Mouse (Mus musculus): ENCODE results near the gene Hnrnpc. TPM values are rescaled to one million over a fixed set of nuclear protein-coding genes. Genes with fewer than 3 reads are reported as not detected.
A peak's percentile ranks its signal among the peaks of the same experiment; 100 is the strongest.

Hnrnpc gene
- 586 and 599 TPM in 2 replicates for polyA plus RNA-seq (2014; fragmentation: Nextera tagmentation; extraction: Ambion mirVana)

DNA sequence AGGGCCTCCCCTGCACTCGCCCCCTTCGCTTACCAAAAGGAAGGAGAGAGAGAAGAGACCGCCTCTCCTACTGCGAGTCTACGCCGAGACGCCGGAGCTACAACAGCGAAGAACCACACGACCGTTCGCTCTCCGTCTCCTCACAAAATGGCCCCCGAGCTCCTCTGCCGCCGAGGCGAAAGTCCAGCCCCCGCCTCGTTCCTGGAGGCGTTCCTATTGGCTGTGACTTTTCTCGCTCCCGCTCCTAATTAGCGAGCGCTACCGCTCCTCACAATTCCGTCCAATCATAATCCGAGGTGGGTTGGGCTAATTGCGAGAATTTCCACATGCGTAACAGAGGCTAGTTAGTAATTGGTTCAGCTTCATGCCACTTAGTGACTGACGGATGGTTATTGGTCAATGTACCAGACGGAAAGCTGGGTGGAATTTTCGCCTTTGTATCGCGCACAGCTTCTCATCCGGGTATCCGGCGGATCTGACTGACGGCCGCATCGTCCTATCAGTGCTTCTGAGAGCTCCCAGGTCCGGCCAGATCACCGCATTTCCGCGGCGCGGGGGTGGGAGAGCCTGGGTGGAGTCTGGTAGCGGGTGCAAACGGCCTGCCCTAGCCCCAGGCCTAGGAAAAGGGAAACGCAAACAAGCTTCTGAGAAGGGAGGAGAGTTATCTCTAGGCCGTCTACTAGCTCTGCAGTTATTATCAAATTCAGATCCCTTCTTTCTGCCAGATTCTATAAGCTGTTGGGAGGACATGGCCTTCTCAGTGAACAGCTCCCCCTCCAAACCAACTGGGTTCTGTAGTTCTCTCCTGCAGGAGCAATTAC, at the start of gene Hnrnpc:
Hnrnpc (minus strand) TSS at position 173 of the 821 bp plus-strand sequence.
- Histone ChIP-seq H3K27me3 (ENCODE audit: control insufficient read depth, insufficient read depth, low read length) (no peaks in the 10 kb centered on the region), H3K9ac (replicated peaks; ENCODE audit: low read depth, low read length) (peak within 1 kb of the TSS; percentile 99), H3K36me3 (ENCODE audit: control insufficient read depth, insufficient read depth, low read length) (peaks cover 8% of the 10 kb centered on the region; the same call in 1 of the 2 replicates), H3K27ac (ENCODE audit: low read length) (peak within 1 kb of the TSS; percentile 96), H3K4me2 (replicated peaks; ENCODE audit: low read depth, low read length) (peak within 1 kb of the TSS; percentile 76), H3K4me1 (ENCODE audit: control insufficient read depth, insufficient read depth, low read length) (peaks cover 20% of the 10 kb centered on the region; the same call in 1 of the 2 replicates), H3K4me3 (ENCODE audit: low read depth, low read length) (peak within 1 kb of the TSS; percentile 99), H3K9me3 (ENCODE audit: control insufficient read depth, low read depth, low read length) (no peaks in the 10 kb centered on the region)
- WGBS = under 1% methylated on average over 50 of the region's 50 CpGs
- peak; percentile 98 for ATAC-seq (ENCODE audit: insufficient number of reproducible peaks, insufficient read depth, low FRiP score, low read depth)

DNA sequence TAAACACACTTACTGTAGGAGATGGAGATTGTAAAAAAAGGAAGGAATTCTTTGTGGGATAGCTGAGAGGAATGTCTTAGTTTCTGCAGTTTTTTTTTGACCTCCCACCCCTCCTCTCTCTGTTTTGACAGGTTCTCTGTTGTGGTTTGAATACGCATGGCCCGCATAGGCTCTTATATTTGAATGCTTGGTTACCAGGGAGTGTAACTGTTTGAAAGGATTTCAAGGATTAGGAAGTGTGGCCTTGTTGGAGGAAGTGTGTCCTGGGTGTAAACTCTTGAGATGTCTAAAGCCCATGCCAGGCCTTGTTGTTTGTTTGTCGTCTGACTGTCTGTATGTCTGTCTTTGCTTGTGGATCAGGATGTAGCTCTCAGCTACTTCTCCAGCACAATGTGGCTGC, 48.8 kb upstream of the Hnrnpc start:
- no peak overlapping the region for H3K9ac ChIP-seq (replicated peaks; ENCODE audit: low read depth, low read length)
- 58% methylated on average over 3 of the region's 3 CpGs for WGBS
- ATAC-seq (ENCODE audit: insufficient number of reproducible peaks, insufficient read depth, low FRiP score, low read depth) = no peak
- no peaks in the 10 kb centered on the region for H3K27me3 ChIP-seq (ENCODE audit: control insufficient read depth, insufficient read depth, low read length)
- no peaks in the 10 kb centered on the region for H3K36me3 ChIP-seq (ENCODE audit: control insufficient read depth, insufficient read depth, low read length)
- H3K4me2 ChIP-seq (replicated peaks; ENCODE audit: low read depth, low read length) = no peak overlapping the region
- H3K27ac ChIP-seq (ENCODE audit: low read length) = no peak overlapping the region
- no peak overlapping the region for H3K4me3 ChIP-seq (ENCODE audit: low read depth, low read length)
- no peaks in the 10 kb centered on the region for H3K4me1 ChIP-seq (ENCODE audit: control insufficient read depth, insufficient read depth, low read length)
- no peaks in the 10 kb centered on the region for H3K9me3 ChIP-seq (ENCODE audit: control insufficient read depth, low read depth, low read length)

DNA sequence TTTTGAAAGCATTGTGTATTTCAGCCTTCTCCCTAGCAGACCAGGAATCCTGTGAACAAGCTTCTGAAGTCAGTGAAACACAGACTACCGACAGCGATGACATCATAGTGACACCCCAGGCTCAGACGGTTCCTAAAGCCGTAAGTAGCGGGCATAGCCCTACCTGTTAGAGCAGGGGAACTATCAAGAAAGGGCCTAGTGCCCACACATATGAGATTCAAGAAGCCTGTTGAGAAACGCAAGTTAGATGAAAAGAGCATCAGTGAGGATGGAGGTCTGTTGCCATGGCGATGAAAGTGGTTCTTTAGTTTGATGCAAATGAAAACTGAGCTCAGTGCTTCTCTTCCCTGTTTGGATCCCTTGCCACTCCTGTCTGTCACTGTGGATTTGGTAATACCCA, 48.4 kb upstream of the Hnrnpc start:
- 39% methylated on average over 7 of the region's 7 CpGs for WGBS
- no peaks in the 10 kb centered on the region for H3K9me3 ChIP-seq (ENCODE audit: control insufficient read depth, low read depth, low read length)
- no peak for ATAC-seq (ENCODE audit: insufficient number of reproducible peaks, insufficient read depth, low FRiP score, low read depth)
- no peak overlapping the region for H3K4me2 ChIP-seq (replicated peaks; ENCODE audit: low read depth, low read length)
- H3K27ac ChIP-seq (ENCODE audit: low read length) = no peak overlapping the region
- H3K9ac ChIP-seq (replicated peaks; ENCODE audit: low read depth, low read length) = no peak overlapping the region
- no peaks in the 10 kb centered on the region for H3K36me3 ChIP-seq (ENCODE audit: control insufficient read depth, insufficient read depth, low read length)
- H3K4me3 ChIP-seq (ENCODE audit: low read depth, low read length) = no peak overlapping the region
- no peaks in the 10 kb centered on the region for H3K27me3 ChIP-seq (ENCODE audit: control insufficient read depth, insufficient read depth, low read length)
- no peaks in the 10 kb centered on the region for H3K4me1 ChIP-seq (ENCODE audit: control insufficient read depth, insufficient read depth, low read length)

DNA sequence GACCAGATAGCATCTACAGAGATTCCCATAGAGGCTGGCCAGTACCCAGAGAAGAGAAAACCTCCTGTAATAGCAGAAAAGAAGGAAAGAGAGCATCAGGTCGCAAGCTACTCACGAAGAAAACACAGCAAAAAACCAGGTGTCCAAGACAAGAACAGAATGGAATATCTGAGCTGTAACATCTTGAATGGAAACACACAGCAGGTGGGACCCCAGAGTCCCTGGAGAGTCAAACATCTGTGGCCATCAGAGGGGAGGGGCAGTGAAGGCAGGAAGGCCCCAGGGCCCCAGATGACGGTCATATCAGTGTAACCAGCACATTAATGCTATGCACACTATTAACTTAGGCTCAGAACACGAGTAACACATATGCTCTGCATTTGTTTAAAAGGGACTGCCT, 46.1 kb upstream of the Hnrnpc start:
- no peaks in the 10 kb centered on the region for H3K4me1 ChIP-seq (ENCODE audit: control insufficient read depth, insufficient read depth, low read length)
- no peaks in the 10 kb centered on the region for H3K9me3 ChIP-seq (ENCODE audit: control insufficient read depth, low read depth, low read length)
- 62% methylated on average over 4 of the region's 4 CpGs for WGBS
- H3K27ac ChIP-seq (ENCODE audit: low read length) = no peak overlapping the region
- H3K4me2 ChIP-seq (replicated peaks; ENCODE audit: low read depth, low read length) = no peak overlapping the region
- H3K36me3 ChIP-seq (ENCODE audit: control insufficient read depth, insufficient read depth, low read length) = no peaks in the 10 kb centered on the region
- H3K4me3 ChIP-seq (ENCODE audit: low read depth, low read length) = no peak overlapping the region
- no peaks in the 10 kb centered on the region for H3K27me3 ChIP-seq (ENCODE audit: control insufficient read depth, insufficient read depth, low read length)
- ATAC-seq (ENCODE audit: insufficient number of reproducible peaks, insufficient read depth, low FRiP score, low read depth) = no peak
- no peak overlapping the region for H3K9ac ChIP-seq (replicated peaks; ENCODE audit: low read depth, low read length)

DNA sequence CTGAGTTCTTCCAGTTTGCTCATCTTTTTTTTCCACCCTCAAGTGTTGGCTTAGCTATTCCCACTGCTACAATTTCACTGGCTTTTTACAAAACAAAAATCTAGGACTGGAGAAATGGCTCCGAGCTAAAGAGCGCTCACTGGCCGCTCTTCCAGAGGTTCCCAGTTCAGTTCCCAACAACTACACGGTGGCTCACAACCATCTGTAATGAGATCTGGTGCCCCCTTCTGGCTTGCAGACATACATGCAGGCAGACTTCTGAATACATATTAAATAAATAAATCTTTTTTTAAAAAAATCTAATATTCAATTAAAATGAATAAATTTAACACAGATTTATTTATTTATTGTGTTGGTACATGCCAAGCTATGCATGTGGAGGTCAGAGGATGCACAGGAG, 42.7 kb upstream of the Hnrnpc start:
- WGBS = 69% methylated on average over 4 of the region's 4 CpGs
- no peak overlapping the region for H3K9ac ChIP-seq (replicated peaks; ENCODE audit: low read depth, low read length)
- H3K4me2 ChIP-seq (replicated peaks; ENCODE audit: low read depth, low read length) = no peak overlapping the region
- no peaks in the 10 kb centered on the region for H3K36me3 ChIP-seq (ENCODE audit: control insufficient read depth, insufficient read depth, low read length)
- no peak overlapping the region for H3K4me3 ChIP-seq (ENCODE audit: low read depth, low read length)
- H3K9me3 ChIP-seq (ENCODE audit: control insufficient read depth, low read depth, low read length) = no peaks in the 10 kb centered on the region
- H3K4me1 ChIP-seq (ENCODE audit: control insufficient read depth, insufficient read depth, low read length) = no peaks in the 10 kb centered on the region
- no peak for ATAC-seq (ENCODE audit: insufficient number of reproducible peaks, insufficient read depth, low FRiP score, low read depth)
- H3K27me3 ChIP-seq (ENCODE audit: control insufficient read depth, insufficient read depth, low read length) = no peaks in the 10 kb centered on the region
- no peak overlapping the region for H3K27ac ChIP-seq (ENCODE audit: low read length)

DNA sequence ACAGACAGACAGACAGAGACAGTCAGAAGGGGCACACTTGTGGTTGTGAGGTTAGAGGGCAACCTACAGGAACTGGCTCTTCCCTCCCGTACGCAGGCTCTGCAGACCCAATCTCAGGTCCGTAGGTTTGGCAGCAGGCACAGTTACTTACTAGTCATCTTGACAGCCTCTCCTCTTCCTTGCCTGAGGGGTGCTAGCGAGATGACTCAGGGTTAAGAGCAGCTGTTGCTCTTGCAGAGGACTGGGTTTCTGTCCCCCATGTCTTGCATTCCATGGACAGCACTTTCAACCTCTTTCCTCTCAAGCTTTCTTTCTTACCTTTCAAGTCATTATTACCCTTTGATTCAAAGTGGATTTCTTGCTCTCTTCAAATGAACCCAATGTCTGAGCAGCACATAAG, 40.3 kb upstream of the Hnrnpc start:
- Histone ChIP-seq H3K9ac (replicated peaks; ENCODE audit: low read depth, low read length) (no peak overlapping the region), H3K27ac (ENCODE audit: low read length) (no peak overlapping the region), H3K4me1 (ENCODE audit: control insufficient read depth, insufficient read depth, low read length) (no peaks in the 10 kb centered on the region), H3K36me3 (ENCODE audit: control insufficient read depth, insufficient read depth, low read length) (no peaks in the 10 kb centered on the region), H3K4me3 (ENCODE audit: low read depth, low read length) (no peak overlapping the region), H3K9me3 (ENCODE audit: control insufficient read depth, low read depth, low read length) (no peaks in the 10 kb centered on the region), H3K27me3 (ENCODE audit: control insufficient read depth, insufficient read depth, low read length) (no peaks in the 10 kb centered on the region), H3K4me2 (replicated peaks; ENCODE audit: low read depth, low read length) (no peak overlapping the region)
- ATAC-seq (ENCODE audit: insufficient number of reproducible peaks, insufficient read depth, low FRiP score, low read depth) = no peak
- 78% methylated on average over 4 of the region's 4 CpGs for WGBS

DNA sequence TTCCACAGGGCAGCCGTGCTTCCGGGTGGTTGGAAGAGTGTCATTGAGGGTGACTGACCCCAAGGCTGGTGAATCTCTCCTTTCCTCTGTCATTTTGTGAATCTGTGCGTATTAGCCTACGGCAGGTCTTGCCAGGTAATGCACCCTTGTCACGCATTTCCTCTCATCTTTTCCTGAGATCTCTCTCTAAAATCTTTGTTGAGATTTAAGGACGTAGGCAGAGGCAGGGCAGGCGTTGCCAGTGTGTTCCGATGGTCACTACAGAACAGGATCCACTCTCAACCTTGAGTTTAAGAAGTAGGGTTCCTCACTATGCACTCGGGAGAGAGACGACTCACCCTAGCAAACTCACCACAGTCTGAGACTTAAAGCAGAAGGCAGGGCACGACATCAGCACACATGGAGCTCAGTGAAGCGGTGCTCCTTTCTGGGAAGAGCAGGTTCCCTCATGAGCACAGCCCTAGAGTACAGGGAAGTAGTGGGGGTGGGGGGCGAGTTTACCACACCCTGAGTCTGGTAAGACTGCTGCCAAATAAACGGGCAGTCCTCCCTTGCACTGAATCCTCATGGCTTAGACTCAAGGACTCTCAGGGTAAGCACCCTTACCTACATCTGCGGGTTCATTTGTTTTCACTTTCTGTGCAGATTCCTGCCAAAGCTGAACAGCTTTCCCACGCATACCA, 37.8 kb upstream of the Hnrnpc start:
- Histone ChIP-seq H3K27me3 (ENCODE audit: control insufficient read depth, insufficient read depth, low read length) (no peaks in the 10 kb centered on the region), H3K4me3 (ENCODE audit: low read depth, low read length) (no peak overlapping the region), H3K27ac (ENCODE audit: low read length) (no peak overlapping the region), H3K36me3 (ENCODE audit: control insufficient read depth, insufficient read depth, low read length) (no peaks in the 10 kb centered on the region), H3K4me1 (ENCODE audit: control insufficient read depth, insufficient read depth, low read length) (no peaks in the 10 kb centered on the region), H3K9ac (replicated peaks; ENCODE audit: low read depth, low read length) (no peak overlapping the region), H3K4me2 (replicated peaks; ENCODE audit: low read depth, low read length) (peak overlapping the region; percentile 25; the same call in 1 of the 2 replicates), H3K9me3 (ENCODE audit: control insufficient read depth, low read depth, low read length) (no peaks in the 10 kb centered on the region)
- WGBS = 66% methylated on average over 16 of the region's 16 CpGs
- ATAC-seq (ENCODE audit: insufficient number of reproducible peaks, insufficient read depth, low FRiP score, low read depth) = no peak

DNA sequence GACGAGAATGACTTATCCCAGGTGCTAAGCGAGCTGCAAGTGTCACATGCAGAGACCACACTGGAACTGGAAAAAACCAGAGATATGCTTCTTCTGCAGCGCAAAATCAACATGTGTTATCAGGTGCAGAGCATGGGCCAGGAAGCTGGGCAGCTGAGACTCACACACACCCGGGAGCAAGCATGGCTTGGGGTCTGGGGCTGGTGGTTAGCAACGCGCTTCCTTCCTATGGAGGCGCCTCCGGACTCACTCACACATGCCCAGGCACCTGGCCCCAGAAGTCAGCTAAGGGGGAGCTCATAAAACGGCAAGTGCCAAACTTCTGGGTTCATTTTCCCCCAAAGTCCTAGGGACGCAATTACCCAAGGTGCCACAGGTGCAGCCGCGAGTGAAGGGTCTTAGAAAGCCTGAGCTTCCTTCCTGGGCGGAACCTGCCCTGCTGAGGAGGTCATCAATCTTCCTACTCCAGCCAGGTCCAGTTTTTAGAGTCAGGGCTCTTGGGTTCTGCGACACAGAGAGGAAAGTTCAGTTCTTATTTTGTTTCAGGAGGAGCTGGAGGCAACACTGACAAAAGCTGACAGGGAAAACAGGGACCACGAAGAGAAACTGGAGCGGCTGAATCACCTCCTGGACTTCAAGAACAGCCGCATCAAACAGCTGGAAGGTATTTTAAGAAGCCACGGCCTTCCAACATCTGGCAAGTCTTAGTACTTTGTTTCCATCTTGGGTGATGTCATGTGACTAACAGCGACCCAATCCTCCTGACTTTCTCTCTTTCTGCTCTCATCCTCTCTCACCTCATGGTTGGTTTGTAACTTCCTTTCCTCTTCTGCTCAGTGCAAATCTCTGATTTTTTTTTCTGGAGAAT, 37.0 kb upstream of the Hnrnpc start:
- WGBS = 39% methylated on average over 19 of the region's 19 CpGs
- ATAC-seq (ENCODE audit: insufficient number of reproducible peaks, insufficient read depth, low FRiP score, low read depth) = no peak

More for the DNA sequence above, 37.0 kb upstream of the Hnrnpc start:
- Histone ChIP-seq H3K4me3 (ENCODE audit: low read depth, low read length) (no peak overlapping the region), H3K27me3 (ENCODE audit: control insufficient read depth, insufficient read depth, low read length) (no peaks in the 10 kb centered on the region), H3K4me1 (ENCODE audit: control insufficient read depth, insufficient read depth, low read length) (no peaks in the 10 kb centered on the region), H3K27ac (ENCODE audit: low read length) (no peak overlapping the region), H3K9me3 (ENCODE audit: control insufficient read depth, low read depth, low read length) (no peaks in the 10 kb centered on the region), H3K9ac (replicated peaks; ENCODE audit: low read depth, low read length) (no peak overlapping the region), H3K4me2 (replicated peaks; ENCODE audit: low read depth, low read length) (peak overlapping the region; percentile 25), H3K36me3 (ENCODE audit: control insufficient read depth, insufficient read depth, low read length) (no peaks in the 10 kb centered on the region)

Measured in stomach, embryonic 14.5 days (tissue).